In the genomic region with DNA sequence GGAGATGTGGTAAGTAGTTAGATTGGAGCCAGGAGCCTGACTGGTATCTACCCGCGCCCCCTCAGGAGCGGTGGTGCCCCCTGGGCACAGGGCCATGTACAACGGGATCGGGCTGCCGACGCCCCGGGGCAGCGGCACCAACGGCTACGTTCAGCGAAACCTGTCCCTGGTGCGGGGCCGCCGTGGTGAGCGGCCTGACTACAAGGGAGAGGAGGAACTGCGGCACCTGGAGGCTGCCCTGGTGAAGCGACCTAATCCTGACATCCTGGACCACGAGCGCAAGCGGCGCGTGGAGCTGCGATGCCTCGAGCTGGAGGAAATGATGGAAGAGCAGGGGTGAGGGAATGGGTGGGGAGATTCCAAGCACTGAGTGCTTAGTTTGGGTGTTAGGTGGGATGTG, we compare ENCODE assay signal across 8 mouse cellular contexts. TPM values are rescaled to one million over a fixed set of nuclear protein-coding genes. Genes with fewer than 3 reads are reported as not detected.
A peak's percentile ranks its signal among the peaks of the same experiment; 100 is the strongest.
DNase-seq lines count a peak whose midpoint lies in the region; ATAC-seq and TF ChIP-seq lines count a peak whose summit lies in the region.

No protein-coding gene starts in this region.

- H3K9ac ChIP-seq in kidney, embryonic 16.5 days (replicated peaks; ENCODE audit: low read length): peak overlapping the region; percentile 52; the same call in 1 of the 2 replicates
- H3K9ac ChIP-seq in midbrain, embryonic 14.5 days (replicated peaks; ENCODE audit: low read length): no peak overlapping the region

- peak; percentile 52 for TF ChIP-seq CTCF in layer of hippocampus, adult 2 months (conservative IDR thresholded peaks at IDR 0.05)

- H3K9me3 ChIP-seq in kidney, embryonic 16.5 days (ENCODE audit: low read length): no peaks in the 10 kb centered on the region
- no peaks in the 10 kb centered on the region for H3K9me3 ChIP-seq in midbrain, embryonic 14.5 days (ENCODE audit: control insufficient read depth, low read length)

- peaks cover 31% of the 10 kb centered on the region for H3K4me1 ChIP-seq in kidney, embryonic 16.5 days (ENCODE audit: insufficient read depth, low read length)
- peaks cover 31% of the 10 kb centered on the region for H3K4me1 ChIP-seq in midbrain, embryonic 14.5 days (ENCODE audit: control insufficient read depth, insufficient read depth, low read length)

- peak overlapping the region; percentile 92 for H3K4me2 ChIP-seq in kidney, embryonic 16.5 days (replicated peaks; ENCODE audit: low read depth, low read length)
- peak overlapping the region; percentile 19; the same call in 1 of the 2 replicates for H3K4me2 ChIP-seq in midbrain, embryonic 14.5 days (ENCODE audit: low read length)

- H3K4me3 ChIP-seq in layer of hippocampus, adult 2 months: peak overlapping the region; percentile 31; the same call in 1 of the 2 replicates
- H3K4me3 ChIP-seq in kidney, embryonic 16.5 days (ENCODE audit: low read length): peak overlapping the region; percentile 36
- no peak overlapping the region for H3K4me3 ChIP-seq in midbrain, embryonic 14.5 days (replicated peaks; ENCODE audit: low read depth, low read length)

- H3K27ac ChIP-seq in layer of hippocampus, adult 2 months: peak overlapping the region; percentile 16; the same call in 1 of the 2 replicates
- peak overlapping the region; percentile 50; the same call in 1 of the 2 replicates for H3K27ac ChIP-seq in kidney, embryonic 16.5 days (ENCODE audit: low read length)
- 0 out of 2 replicates have a peak overlapping the region, but pooled peaks have one; percentile 20 for H3K27ac ChIP-seq in midbrain, embryonic 14.5 days (replicated peaks; ENCODE audit: low read depth, low read length)

- peaks cover 38% of the 10 kb centered on the region for H3K36me3 ChIP-seq in kidney, embryonic 16.5 days (ENCODE audit: insufficient read depth, low read length)
- H3K36me3 ChIP-seq in midbrain, embryonic 14.5 days (ENCODE audit: control insufficient read depth, insufficient read depth, low read length): peaks cover 50% of the 10 kb centered on the region

- H3K27me3 ChIP-seq in kidney, embryonic 16.5 days (ENCODE audit: insufficient read depth, low read length): no peaks in the 10 kb centered on the region
- no peaks in the 10 kb centered on the region for H3K27me3 ChIP-seq in midbrain, embryonic 14.5 days (ENCODE audit: control insufficient read depth, insufficient read depth, low read length)

- DNase-seq in layer of hippocampus, adult 2 months (ENCODE audit: low spot score in 2 of 2): no peak
- DNase-seq in layer of hippocampus, adult 18-20 months (ENCODE audit: low spot score in 2 of 2): no peak
- DNase-seq in ZHBTc4 (ENCODE audit: low read depth, low spot score): peak; percentile 88
- no peak for DNase-seq in midbrain, embryonic 14.5 days
- DNase-seq in layer of hippocampus, adult 9-11 months: no peak
- DNase-seq in spleen, postnatal 36 days (ENCODE audit: low spot score in 2 of 2): no peak

- 41% methylated on average over 25 of the region's 25 CpGs for WGBS in kidney, embryonic 16.5 days
- WGBS in midbrain, embryonic 14.5 days: 79% methylated on average over 25 of the region's 25 CpGs

- 0 out of 2 replicates have a peak, but pooled peaks have one; percentile 5 for ATAC-seq in granulocyte monocyte progenitor cell, adult 5-6 weeks (replicated peaks; ENCODE audit: poor library complexity, severe bottlenecking)
- ATAC-seq in kidney, embryonic 16.5 days (ENCODE audit: low FRiP score, low TSS enrichment): no peak
- no peak for ATAC-seq in midbrain, embryonic 14.5 days (ENCODE audit: low FRiP score, low TSS enrichment)

RNA-seq across cellular contexts. Expression of gene Srrm2, which starts 16.5 kb away (rescaled TPM):
- total RNA-seq in layer of hippocampus, adult 2 months (2021): 100 to 1,000 TPM; 613 to 663 TPM
- 100 to 1,000 TPM; 509 to 565 TPM for total RNA-seq in layer of hippocampus, adult 18-20 months (2021)
- total RNA-seq in granulocyte monocyte progenitor cell, adult 5-6 weeks (2014; fragmentation: Nextera tagmentation): 563 and 623 TPM in 2 replicates
- 126 TPM in 2 replicates for total RNA-seq in granulocyte monocyte progenitor cell, adult 5-6 weeks (2017)
- 411 and 514 TPM in 2 replicates for polyA plus RNA-seq in kidney, embryonic 16.5 days (2015; fragmentation: Nextera tagmentation; extraction: Ambion mirVana)
- 498 and 502 TPM in 2 replicates for polyA plus RNA-seq in midbrain, embryonic 14.5 days (2014; fragmentation: Nextera tagmentation; extraction: Ambion mirVana)

RNA-seq across cellular contexts. Expression of gene Flywch2, which starts 21.0 kb away (rescaled TPM):
- total RNA-seq in layer of hippocampus, adult 2 months (2021): 10 to 100 TPM; 10.6 to 12.3 TPM
- total RNA-seq in layer of hippocampus, adult 18-20 months (2021): 1 to 10 TPM; 8.6 to 8.7 TPM
- 0.80 and 7.2 TPM in 2 replicates for total RNA-seq in granulocyte monocyte progenitor cell, adult 5-6 weeks (2014; fragmentation: Nextera tagmentation)
- total RNA-seq in granulocyte monocyte progenitor cell, adult 5-6 weeks (2017): 0.30 TPM in 1 of 2 replicates, not detected in the other
- 31.7 and 35.0 TPM in 2 replicates for polyA plus RNA-seq in kidney, embryonic 16.5 days (2015; fragmentation: Nextera tagmentation; extraction: Ambion mirVana)
- 70.7 and 95.4 TPM in 2 replicates for polyA plus RNA-seq in midbrain, embryonic 14.5 days (2014; fragmentation: Nextera tagmentation; extraction: Ambion mirVana)

RNA-seq across cellular contexts. Expression of gene Elob, which starts 22.1 kb away (rescaled TPM):
- total RNA-seq in layer of hippocampus, adult 2 months (2021): 100 to 1,000 TPM; 332 to 341 TPM
- 100 to 1,000 TPM; 355 to 375 TPM for total RNA-seq in layer of hippocampus, adult 18-20 months (2021)
- 318 and 455 TPM in 2 replicates for total RNA-seq in granulocyte monocyte progenitor cell, adult 5-6 weeks (2014; fragmentation: Nextera tagmentation)
- total RNA-seq in granulocyte monocyte progenitor cell, adult 5-6 weeks (2017): 124 and 129 TPM in 2 replicates
- 954 and 966 TPM in 2 replicates for polyA plus RNA-seq in kidney, embryonic 16.5 days (2015; fragmentation: Nextera tagmentation; extraction: Ambion mirVana)
- 1,255 and 1,621 TPM in 2 replicates for polyA plus RNA-seq in midbrain, embryonic 14.5 days (2014; fragmentation: Nextera tagmentation; extraction: Ambion mirVana)

RNA-seq across cellular contexts. Expression of gene Prss33, which starts 29.0 kb away (rescaled TPM):
- not detected for total RNA-seq in layer of hippocampus, adult 2 months (2021)
- total RNA-seq in layer of hippocampus, adult 18-20 months (2021): under 1 TPM in 1 of 2 experiments, not detected in 1; 0.41 TPM
- total RNA-seq in granulocyte monocyte progenitor cell, adult 5-6 weeks (2014; fragmentation: Nextera tagmentation): not detected in 2 replicates
- total RNA-seq in granulocyte monocyte progenitor cell, adult 5-6 weeks (2017): not detected in 2 replicates
- not detected in 2 replicates for polyA plus RNA-seq in kidney, embryonic 16.5 days (2015; fragmentation: Nextera tagmentation; extraction: Ambion mirVana)
- polyA plus RNA-seq in midbrain, embryonic 14.5 days (2014; fragmentation: Nextera tagmentation; extraction: Ambion mirVana): 0.41 TPM in 1 of 2 replicates, not detected in the other

RNA-seq across cellular contexts. Expression of gene Flywch1, which starts 35.5 kb away (rescaled TPM):
- 100 to 1,000 TPM; 310 to 345 TPM for total RNA-seq in layer of hippocampus, adult 2 months (2021)
- total RNA-seq in layer of hippocampus, adult 18-20 months (2021): 100 to 1,000 TPM; 390 to 405 TPM
- total RNA-seq in granulocyte monocyte progenitor cell, adult 5-6 weeks (2014; fragmentation: Nextera tagmentation): 10.3 and 17.5 TPM in 2 replicates
- 15.2 and 22.4 TPM in 2 replicates for total RNA-seq in granulocyte monocyte progenitor cell, adult 5-6 weeks (2017)
- 101 and 104 TPM in 2 replicates for polyA plus RNA-seq in kidney, embryonic 16.5 days (2015; fragmentation: Nextera tagmentation; extraction: Ambion mirVana)
- polyA plus RNA-seq in midbrain, embryonic 14.5 days (2014; fragmentation: Nextera tagmentation; extraction: Ambion mirVana): 210 and 220 TPM in 2 replicates
